Mouse (Mus musculus): ENCODE measurements around the gene Elavl2.

GRCm38 (mm10) chr4:91391987-91392598 is 8.5 kb downstream of the Elavl2 start:
- TF ChIP-seq CTCF (IDR thresholded peaks at IDR 0.05; ENCODE audit: borderline replicate concordance, control insufficient read depth, extremely low read depth, insufficient read depth, low read length, poor library complexity) (no peak), POLR2A (IDR thresholded peaks at IDR 0.05; ENCODE audit: control insufficient read depth, extremely low read depth, insufficient read depth, low read length, poor library complexity) (no peak)
